Mouse (Mus musculus) right cerebral cortex, postnatal 10 days (tissue): ENCODE results near the gene Smim13.
"Not testable (repeated sequence)": the region's sequence is repeated elsewhere in the genome, so short reads cannot be mapped to it uniquely, and the experiment has no call there.

Experiments used
- DNase-seq, 2 experiments: peaks; one replicate each; pipeline ENCODE4 v3.0.0; 2021; ENCODE audit warnings: low spot score in 2 of 2

Smim13 gene

DNA sequence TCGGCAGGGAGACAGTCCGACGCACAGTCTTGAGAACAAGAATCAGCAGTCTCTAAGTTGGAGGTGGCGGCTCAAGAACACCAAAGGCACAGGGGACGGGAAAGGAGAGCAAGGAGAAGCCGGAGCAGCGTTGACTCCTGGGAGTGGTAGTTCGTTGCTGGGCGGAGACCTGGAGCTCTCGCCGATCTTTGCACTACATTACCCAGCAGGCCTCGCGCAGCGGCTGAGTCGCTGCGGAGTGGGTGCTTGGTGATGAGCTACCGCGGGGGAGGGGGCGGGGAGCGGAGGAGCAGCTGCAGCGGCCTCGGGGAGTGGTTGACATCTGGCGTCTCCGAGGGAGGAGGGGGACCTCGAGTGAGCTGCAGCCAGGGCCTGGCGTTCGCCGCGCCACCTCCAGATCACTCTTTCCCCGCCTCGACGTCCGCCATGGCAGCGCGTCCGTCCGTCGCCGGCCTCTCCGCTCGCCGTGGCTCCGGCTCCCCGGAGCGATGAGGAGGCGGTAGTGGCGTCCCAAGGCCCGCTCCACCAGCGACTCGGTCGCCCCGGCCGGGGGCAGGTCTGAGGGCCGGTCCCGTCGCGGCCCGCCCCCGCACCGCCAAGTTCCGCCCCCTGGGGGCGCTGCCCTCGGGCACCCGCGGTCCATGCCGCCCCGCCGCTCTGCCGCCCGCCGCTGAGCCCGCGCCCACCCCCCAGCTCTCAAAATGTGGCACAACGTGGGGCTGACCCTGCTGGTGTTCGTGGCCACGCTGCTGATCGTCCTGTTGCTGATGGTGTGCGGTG lies at the start of gene Smim13:
Gene Smim13 (plus strand): TSS at position 307 of the 780 bp plus-strand sequence.
- peak; percentile 97 to 98 for DNase-seq

DNA sequence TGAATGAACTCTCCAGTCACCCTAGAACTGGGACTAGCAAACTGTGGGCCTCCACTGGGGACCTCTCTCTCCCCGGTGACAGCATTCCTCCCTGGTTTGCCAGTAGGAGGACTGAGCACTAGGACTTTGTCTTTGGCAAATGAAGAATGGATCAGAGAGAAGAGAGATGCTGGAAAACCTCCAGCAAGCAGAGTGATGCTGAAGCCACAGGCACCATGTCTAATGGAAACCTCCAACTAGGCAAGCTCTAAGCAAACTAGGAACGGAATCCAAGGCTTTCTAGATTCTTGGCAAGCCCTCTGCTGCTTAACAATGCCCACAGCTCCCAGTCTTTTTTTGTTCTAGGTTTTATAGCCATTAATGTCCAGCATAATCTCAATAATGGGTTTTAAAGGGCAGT lies 48.8 kb upstream of the Smim13 start:
- peak; percentile 32 to 56 for DNase-seq

DNA sequence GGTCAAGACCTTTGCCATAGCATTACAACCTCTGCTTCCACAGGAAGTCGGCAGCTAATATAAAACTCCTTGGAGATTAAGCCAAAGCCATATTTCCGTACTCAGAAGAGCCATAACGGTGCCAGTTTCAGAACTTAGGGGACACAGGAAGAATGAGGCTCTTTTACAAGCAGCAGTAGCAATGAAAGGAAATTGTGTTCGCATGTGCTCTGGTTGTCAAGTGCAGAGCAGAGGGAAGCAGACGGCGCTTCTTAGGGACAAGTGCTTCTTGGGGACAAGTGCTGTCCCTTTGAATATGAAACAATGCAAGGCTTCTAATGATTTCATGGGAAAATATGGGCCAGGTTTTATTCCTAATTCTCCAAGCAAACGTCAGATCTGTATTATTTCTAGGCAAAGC lies 46.4 kb upstream of the Smim13 start:
- peak; percentile 49 to 68 for DNase-seq

DNA sequence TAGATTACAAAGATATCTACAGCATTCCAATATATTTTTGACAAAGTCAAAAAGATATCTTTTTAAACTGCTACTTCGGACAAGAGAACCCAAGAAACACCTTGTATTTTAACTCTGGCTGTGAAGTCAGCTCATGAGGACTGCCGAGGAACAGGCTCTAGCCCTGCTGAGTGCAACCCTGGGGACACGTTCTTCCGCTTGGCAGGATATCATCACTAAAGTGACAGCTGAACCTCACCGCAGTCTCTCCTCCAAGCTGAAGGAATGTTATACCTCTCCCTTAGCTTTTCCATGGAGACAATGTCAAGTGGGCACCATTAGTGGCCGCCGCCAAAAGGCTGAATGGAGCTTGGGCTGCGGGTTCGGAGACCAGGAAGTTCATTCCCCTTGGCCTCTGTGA lies 46.0 kb upstream of the Smim13 start:
- no peak for DNase-seq

DNA sequence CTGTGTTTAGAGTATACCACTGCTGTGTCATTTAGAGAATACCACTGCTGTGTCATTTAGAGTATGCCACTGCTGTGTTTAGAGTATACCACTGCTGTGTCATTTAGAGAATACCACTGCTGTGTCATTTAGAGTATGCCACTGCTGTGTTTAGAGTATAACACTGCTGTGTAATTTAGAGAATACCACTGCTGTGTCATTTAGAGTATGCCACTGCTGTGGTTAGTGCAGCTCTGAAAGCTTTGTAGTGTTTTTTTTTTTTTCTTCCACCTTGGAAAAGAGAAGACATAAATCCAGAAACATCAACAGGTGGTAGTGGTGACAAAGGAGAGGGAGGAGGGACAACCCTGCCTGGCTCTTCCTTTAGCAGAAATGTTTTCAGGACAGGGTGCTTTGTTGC lies 44.1 kb upstream of the Smim13 start:
- DNase-seq: not testable (repeated sequence)

DNA sequence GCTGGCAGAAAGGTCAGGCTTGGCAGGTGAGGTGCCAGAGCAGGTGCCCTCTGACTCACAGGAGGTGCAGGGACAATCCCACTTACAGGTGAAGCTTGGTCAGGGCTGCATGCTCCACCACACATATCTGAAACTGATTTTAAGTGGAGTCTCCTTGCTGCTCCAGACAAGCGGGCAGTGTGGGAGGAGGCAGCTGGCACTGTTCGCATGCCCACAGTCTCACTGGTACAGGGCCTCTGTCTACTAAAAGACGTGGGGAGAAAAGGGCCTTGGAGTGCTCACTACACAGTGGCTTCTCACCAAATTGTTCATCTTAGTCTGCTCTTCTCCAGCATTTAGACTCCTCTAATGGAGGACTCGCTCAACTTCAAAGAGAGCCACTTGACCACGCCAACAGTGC lies 43.4 kb upstream of the Smim13 start:
- DNase-seq: peak; percentile 40 to 41

DNA sequence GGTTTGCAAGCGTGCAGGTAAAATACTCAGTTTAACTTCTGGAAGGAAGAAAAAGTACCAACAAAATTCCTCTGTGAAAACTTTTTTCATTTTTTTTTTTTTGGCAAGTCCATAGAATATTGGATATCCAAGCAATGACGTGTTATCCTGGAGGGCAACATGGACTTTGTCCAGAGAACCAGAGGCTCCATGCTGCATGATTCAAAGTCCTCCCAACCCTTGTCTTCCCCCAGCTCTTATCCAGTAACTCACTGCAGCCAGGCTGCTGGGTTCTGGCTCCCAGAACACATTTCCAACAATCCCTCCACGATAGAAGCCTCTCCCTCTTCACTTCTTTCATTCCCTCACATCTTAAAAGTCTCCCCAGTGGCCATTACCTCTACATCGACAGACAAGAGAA lies 38.4 kb upstream of the Smim13 start:
- no peak for DNase-seq

DNA sequence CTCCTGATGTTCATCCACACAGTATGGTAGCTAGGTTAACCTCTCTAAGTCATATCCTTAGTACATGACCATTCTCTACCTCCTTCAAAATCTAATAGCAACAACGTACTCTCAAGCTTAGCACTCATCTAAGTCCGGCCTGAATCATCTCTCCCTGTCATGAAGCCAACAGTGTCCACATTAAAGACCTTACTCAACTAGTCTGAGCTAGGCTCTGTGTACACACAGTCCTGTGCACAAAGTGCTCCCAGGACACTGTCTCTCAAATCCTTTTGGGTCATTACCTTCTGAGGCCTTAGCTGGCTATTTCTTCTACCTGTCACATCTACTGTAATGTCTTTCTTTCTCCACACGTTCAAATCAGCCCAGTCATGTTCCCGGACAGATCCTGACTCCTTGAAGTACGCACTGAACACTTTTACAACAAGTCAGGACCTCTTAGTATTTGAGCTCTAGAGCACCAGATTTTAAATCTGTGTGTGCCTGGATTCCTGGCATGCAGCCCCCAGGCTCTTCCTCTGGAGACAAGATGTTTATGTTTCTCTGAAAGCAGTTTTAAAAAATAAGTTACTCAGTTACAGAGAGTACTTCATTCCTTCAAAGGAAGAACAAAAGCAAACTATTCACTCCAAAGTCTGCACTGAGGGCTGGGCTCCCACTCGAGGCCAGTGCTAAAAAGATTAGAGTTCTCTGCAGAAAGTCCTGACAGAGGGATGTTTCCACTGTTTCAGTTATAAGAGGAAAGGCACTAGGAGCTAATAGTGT lies 36.9 kb upstream of the Smim13 start:
- no peak for DNase-seq

DNA sequence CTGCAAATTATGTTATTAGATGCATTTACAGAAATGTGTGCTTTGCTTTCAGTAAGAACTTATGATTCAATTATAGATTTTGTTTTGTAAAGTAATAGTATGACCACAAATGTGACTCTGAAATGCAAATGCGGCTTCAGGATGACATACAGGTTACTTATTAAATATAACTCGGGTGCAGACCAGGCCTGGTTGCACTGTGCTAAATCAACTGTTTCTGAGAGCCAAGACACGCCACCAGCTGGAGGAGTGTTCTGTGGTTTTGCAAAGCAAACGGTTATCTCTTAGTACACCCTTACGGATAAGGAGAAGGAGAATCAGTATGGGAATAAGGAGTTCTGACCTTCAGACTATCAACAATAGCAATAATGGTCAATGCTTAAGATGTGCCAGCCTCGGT lies 34.0 kb upstream of the Smim13 start:
- no peak for DNase-seq

DNA sequence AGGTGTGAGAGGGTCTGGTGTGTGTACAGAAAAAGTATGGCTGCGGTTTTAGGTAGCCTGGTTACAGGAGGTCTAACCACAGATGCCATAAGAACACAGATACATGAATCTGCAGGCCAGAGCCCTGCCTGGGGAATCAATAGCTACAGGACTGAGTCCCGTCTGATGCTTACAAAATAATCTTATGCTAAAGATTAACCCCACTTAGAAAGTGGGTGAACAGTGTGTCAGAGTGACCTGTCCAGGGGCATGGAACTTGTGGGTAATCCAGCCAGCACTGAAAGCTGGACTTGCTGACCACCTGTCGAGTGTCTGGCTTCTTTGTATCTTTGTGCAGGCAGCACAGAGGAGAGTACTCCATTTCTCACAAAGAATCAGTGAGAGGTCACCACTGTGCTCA lies 33.4 kb upstream of the Smim13 start:
- DNase-seq: no peak

DNA sequence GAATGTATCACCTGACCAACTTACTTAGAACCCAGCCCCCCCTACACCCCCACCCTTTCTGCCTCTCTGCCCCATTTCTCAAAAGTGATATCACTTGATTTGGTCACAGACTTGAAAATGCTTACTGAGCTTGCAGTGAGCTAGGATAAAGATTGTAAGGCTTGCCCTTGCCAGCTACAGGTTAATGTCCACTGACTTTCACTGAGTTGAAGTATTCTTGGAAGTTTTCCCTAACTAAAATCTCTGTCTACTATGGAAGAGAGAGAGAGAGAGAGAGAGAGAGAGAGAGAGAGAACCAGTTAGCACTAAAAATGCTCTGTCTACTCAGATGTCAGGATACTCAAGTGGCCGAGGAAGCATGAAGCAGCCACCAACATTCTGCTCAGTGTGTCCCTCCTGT lies 30.6 kb upstream of the Smim13 start:
- DNase-seq: no peak

DNA sequence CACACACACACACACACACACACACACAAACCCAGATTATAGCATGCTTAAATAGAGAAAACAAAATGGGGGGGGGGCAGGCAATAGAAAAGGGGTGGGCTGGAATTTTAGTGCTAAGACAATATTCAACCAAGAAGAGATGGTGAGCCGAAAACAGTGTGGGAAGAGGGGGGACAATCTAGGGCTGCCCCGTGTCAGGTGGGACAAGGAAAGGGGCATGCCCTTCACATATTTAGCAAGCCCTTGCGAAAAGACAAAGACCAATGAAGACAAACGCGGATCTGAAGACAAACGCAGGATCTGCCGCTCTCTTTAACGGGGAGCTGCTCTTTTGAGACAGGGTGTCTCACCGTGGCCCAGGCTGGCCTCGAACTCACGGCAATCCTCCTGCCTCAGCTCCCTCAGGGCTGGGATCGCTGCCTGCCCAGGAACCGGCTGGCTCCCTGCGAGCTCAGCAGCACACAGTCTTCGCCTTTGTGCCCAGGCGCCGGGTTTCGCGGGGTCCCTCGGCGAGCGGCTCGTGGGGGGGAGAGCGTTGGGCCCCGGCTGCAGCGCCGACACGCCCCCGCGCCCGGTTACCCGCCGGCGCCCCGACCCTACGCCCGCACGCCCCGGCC lies 29.8 kb upstream of the Smim13 start:
- DNase-seq: peak in 1 of 2 experiments; percentile 60

DNA sequence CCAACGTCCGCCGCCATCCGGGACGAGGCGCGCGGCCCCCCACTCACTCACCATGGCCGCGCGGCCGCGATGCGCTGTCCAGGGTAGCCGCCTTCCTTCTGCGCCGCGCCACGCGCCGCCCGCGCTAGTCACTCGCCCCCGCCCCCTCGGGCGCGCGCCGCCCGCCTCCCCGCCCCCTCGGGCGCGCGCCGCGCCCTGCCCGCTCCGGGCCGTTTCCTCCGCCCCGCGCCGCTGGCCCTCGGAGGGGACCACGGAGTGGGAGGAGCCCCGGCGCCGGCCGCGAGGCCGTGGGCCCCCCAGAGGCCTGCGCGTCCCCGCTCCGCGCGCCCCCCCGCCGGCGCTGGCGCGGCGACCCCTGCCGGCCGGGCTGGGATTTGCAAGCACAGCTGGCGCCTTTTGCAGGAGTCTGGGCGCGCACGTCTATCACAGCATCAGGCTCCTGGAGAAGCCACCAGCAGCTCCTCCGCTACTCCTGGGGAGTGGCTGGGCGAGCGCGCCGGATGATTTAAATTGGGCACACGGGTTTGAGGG lies 29.3 kb upstream of the Smim13 start, which contains the start of gene Elovl2:
Gene Elovl2 (minus strand): TSS at position 102 of the 531 bp plus-strand sequence.
- DNase-seq: peak; percentile 78 to 83

DNA sequence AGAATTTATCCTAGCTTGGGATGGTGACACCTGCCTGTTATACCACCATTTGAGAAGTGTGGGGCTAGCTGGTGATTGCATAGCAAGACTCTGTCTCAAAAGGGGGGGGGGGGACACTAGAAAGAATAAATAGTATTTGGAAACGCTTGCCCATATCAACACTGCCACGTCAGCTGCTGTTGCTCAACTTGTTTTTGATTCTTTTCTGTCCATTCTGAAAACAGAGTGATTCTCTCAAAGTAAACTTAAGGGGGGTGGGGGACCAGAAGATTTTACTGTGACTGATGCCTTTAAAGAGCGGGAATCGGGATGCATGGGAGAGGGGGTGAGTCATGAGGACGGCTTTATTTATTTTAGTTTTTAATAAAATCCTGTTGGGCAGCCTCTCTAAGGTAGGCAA lies 23.1 kb upstream of the Smim13 start:
- DNase-seq: no peak

DNA sequence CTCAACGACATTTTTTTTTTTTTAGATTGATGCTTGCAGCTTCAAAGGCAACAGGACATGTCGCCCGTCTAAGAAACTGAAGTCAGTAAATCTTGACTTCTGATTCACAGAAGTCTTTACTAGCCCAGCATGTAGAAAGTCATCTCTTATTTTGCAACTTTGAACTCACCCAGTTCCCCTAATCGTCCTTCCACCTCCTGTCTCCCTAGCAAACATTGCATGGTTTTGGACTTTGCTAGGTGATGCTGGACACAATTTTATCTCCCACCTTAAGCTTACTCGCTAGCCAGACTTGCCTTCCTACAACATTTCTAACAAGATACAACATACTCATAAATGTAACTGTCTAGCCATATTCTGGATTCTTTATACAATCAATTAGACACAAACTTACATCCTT lies 21.6 kb upstream of the Smim13 start:
- DNase-seq: no peak

DNA sequence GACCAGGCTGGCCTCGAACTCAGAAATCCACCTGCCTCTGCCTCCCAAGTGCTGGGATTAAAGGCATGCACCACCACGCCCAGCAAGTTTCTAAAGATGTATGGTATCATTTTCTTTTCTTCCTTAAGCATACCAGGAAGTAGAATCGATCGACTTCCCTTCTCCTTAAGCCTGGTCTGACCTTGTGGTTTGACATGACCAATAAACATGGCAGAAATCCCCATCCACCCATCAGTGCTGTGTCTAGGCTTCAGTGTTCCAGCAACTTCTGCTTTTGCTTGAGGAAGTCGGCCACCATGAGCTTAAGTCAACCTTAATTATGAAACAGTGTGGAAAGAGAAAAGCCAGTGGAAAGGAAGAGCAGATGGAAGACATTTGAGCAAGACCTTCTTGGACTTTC lies 19.4 kb upstream of the Smim13 start:
- no peak for DNase-seq

DNA sequence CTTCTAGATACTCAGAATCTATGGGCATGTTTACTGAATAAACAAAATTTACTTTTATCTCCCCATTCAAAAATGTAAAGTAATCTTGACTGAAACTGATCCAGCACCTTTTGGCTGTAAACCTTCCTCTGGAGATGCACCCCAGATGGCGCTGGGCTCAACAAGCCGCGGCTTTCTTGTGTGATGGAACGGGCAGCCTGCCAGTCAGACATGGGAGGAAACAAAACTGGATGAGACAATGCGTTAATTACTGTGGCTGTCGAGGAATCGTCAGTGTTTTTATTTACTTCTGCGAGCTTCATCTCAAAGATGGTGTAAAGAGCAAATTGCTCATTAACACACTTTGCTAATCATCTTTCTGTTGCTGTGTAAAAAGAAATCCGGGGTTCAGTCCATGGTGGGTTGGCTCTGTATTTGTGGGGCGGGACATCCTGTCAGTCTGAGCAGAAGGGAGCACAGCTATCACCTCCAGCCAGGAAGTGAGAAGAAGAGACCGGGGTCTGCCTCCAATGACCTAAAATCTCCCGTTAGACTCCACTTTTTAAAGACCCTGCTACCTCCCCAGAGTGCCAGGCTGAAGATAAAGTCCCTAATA lies 18.2 kb upstream of the Smim13 start:
- peak; percentile 70 to 80 for DNase-seq

DNA sequence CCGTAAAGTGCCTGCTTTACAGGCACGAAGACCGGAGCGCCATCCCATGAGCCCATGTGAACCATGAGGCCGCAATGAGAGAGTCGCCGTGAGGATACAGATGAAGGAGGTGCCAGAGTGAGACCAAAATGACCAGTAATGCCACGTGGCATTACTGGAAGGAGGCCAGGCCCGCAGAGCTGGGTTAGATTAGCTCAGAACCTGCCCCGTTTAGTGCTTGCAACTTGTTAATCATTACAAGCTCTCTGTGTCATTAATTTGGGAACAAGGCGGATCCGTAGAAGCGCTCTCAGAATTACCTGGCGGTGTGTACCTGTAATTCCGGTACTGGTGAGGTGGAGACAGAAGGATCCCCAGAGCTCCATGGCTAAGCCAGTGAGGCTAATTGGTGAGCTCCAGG lies 17.4 kb upstream of the Smim13 start:
- no peak for DNase-seq

DNA sequence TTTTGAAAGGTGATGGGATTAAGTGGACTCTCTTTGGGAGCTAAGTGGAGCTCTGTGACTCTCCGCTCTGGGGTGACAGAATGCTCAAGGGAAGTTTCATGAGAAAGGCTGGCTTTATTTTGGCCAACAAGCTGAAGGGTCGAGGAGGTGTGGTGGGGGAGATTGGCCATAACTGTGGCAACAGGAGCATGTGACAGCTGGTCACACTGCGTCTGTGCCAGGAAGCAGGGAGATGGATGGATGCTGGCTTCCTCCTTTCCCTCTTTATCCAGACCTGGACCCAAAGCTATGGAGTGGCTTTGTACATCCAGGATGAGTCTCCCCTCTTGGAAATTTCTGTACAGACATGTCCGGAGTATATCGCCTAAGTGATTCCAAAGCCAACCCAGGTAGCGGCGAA lies 16.4 kb upstream of the Smim13 start:
- no peak for DNase-seq

DNA sequence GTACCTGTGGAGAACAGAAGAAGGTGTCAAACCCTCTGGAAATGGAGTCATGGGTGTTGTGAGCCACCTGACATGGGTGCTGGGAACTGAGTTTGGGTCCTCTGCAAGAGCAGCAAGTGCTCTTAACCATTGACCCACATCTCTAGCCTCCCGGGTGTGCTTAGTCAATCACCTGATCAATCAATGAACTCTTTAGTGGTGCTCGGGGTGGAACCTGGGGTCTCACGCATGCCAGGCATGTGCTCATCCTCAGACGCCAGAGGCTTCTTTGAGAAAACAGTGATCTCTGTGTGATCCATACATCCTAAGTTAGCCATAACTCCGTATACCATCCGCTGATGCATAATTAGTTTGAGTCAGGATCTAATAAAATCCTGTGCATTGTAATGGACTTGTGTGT lies 14.5 kb upstream of the Smim13 start:
- DNase-seq: no peak

DNA sequence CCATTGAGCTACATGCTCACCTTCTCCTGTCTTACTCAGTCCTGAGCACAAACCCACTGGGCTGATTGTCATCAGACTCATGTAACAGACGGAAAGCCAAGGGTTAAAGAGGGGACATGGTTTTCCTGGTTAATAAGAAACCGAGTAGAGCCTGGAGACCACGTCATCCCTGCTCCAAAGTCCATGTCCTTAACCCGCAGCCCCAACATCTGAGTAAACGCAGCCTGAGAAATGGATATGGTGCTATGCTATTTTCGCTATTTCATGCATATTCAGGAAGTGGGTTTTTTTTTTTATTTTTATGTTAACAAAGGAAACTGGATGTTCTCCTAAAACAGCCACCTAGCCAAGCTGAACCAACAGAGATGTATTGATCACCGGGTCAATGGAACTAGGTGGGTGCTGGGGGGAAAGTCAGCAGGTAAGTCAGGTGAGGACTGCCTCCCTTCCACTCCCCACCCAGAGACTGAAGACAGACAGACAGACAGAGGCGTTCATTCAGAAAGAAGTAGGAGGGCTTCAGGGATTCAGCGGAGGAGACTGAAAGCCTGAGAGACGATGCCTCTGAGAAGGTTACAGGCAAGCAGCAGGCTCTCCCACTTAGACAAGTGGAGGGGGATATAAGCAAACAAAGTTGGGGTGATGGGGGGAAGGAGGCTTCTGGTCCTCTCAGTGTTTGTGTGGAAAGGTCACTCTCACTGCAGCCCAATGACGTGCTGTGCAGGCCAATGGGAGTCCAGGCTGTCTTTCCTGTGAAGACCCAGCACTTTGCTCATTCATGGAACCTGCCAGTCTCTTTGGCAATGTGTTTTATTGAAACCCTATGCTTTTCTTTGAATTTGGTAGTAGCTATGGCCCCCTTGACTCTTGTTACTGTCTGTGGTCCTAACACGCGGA lies 13.6 kb upstream of the Smim13 start:
- DNase-seq: no peak
